8 mouse cellular contexts compared by ENCODE assay signal in the genomic region with DNA sequence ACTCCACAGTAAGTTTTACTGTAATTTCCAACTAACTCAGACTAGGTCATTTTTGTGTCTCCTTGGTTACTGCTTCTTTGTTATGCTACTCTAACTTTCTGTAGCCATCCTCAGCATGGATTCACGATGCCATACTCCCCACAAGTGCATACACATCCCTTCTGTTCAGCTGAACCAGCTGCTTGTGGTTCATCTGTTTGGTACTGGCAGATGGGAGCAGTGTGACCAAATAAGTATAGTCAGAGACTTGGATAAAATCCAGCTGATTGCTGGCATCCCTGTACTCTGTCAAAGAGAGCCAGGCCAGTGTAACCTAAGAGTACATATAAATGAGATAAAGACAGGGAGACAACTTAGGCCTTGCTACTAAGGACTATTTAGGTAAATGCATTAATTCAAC.
DNase-seq lines count a peak whose midpoint lies in the region; ATAC-seq lines count a peak whose summit lies in the region.

No protein-coding gene starts in this region.

- no peaks in the 10 kb centered on the region for H3K36me3 ChIP-seq in hindbrain, embryonic 16.5 days (ENCODE audit: control insufficient read depth, insufficient read depth, low read length)
- H3K36me3 ChIP-seq in midbrain, embryonic 14.5 days (ENCODE audit: control insufficient read depth, insufficient read depth, low read length) = no peaks in the 10 kb centered on the region
- no peaks in the 10 kb centered on the region for H3K36me3 ChIP-seq in liver, embryonic 12.5 days

- H3K27ac ChIP-seq in hindbrain, embryonic 16.5 days (ENCODE audit: low read depth, low read length) = no peak overlapping the region
- no peak overlapping the region for H3K27ac ChIP-seq in midbrain, embryonic 14.5 days (replicated peaks; ENCODE audit: low read depth, low read length)
- H3K27ac ChIP-seq in liver, embryonic 12.5 days = no peak overlapping the region

- no peaks in the 10 kb centered on the region for H3K4me1 ChIP-seq in hindbrain, embryonic 16.5 days (ENCODE audit: control insufficient read depth, insufficient read depth, low read depth, low read length)
- no peaks in the 10 kb centered on the region for H3K4me1 ChIP-seq in midbrain, embryonic 14.5 days (ENCODE audit: control insufficient read depth, insufficient read depth, low read length)
- H3K4me1 ChIP-seq in liver, embryonic 12.5 days = no peaks in the 10 kb centered on the region

- no peak overlapping the region for H3K9ac ChIP-seq in hindbrain, embryonic 16.5 days (ENCODE audit: low read depth, low read length)
- no peak overlapping the region for H3K9ac ChIP-seq in midbrain, embryonic 14.5 days (replicated peaks; ENCODE audit: low read length)
- no peak overlapping the region for H3K9ac ChIP-seq in liver, embryonic 12.5 days

- no peaks in the 10 kb centered on the region for H3K9me3 ChIP-seq in hindbrain, embryonic 16.5 days (ENCODE audit: control insufficient read depth, low read length)
- no peaks in the 10 kb centered on the region for H3K9me3 ChIP-seq in midbrain, embryonic 14.5 days (ENCODE audit: control insufficient read depth, low read length)
- H3K9me3 ChIP-seq in liver, embryonic 12.5 days (replicated peaks) = no peaks in the 10 kb centered on the region

- no peaks in the 10 kb centered on the region for H3K27me3 ChIP-seq in hindbrain, embryonic 16.5 days (replicated peaks; ENCODE audit: control insufficient read depth, insufficient read depth, low read length)
- no peaks in the 10 kb centered on the region for H3K27me3 ChIP-seq in midbrain, embryonic 14.5 days (ENCODE audit: control insufficient read depth, insufficient read depth, low read length)
- H3K27me3 ChIP-seq in liver, embryonic 12.5 days (replicated peaks) = no peaks in the 10 kb centered on the region

- no peak overlapping the region for H3K4me2 ChIP-seq in hindbrain, embryonic 16.5 days (ENCODE audit: low read length)
- no peak overlapping the region for H3K4me2 ChIP-seq in midbrain, embryonic 14.5 days (ENCODE audit: low read length)
- no peak overlapping the region for H3K4me2 ChIP-seq in liver, embryonic 12.5 days

- peak; percentile 92 for ATAC-seq in hindbrain, embryonic 16.5 days
- peak; percentile 88 for ATAC-seq in midbrain, embryonic 14.5 days (ENCODE audit: low FRiP score, low TSS enrichment)
- ATAC-seq in liver, embryonic 12.5 days = no peak

- peak; percentile 4 for DNase-seq in cerebellum, adult 11 months
- DNase-seq in embryo, embryonic 10.5 days (ENCODE audit: low spot score) = peak; percentile 12
- DNase-seq in midbrain, embryonic 14.5 days = peak; percentile 78
- DNase-seq in gastrocnemius, adult 18-20 months (ENCODE audit: low spot score) = no peak
- DNase-seq in kidney, postnatal 4 days = no peak
- DNase-seq in thymus, postnatal 36 days = no peak

- no peak overlapping the region for H3K4me3 ChIP-seq in hindbrain, embryonic 16.5 days (ENCODE audit: low read length)
- no peak overlapping the region for H3K4me3 ChIP-seq in midbrain, embryonic 14.5 days (replicated peaks; ENCODE audit: low read depth, low read length)
- H3K4me3 ChIP-seq in liver, embryonic 12.5 days = no peak overlapping the region

- 12% methylated on average over 1 of the region's 1 CpGs for WGBS in hindbrain, embryonic 16.5 days
- WGBS in midbrain, embryonic 14.5 days = 10% methylated on average over 1 of the region's 1 CpGs
- 26% methylated on average over 1 of the region's 1 CpGs for WGBS in liver, embryonic 12.5 days (ENCODE audit: insufficient replicate concordance)

Comparison
In these comparisons a context has a peak if more than half of its experiments do, and no peak if none do; other contexts are left out.
1. DNase-seq: peak in cerebellum, adult 11 months (single experiment), embryo, embryonic 10.5 days (single experiment) and midbrain, embryonic 14.5 days (single experiment); none in gastrocnemius, adult 18-20 months (single experiment), kidney, postnatal 4 days (0 of 2) and thymus, postnatal 36 days (0 of 2).